Mouse (Mus musculus) liver, adult 2 months (tissue): Measurements from ENCODE around the gene Tcf25. TPM values are rescaled to one million over a fixed set of nuclear protein-coding genes. Genes with fewer than 3 reads are reported as not detected.
A peak's percentile ranks its signal among the peaks of the same experiment; 100 is the strongest.

Source experiments
- DNase-seq: peaks from one replicate; pipeline ENCODE4 v3.0.0-alpha.2; 2011; ENCODE audit warnings: low read depth, low spot score; ENCODE audit errors: extremely low read depth
- H3K27ac ChIP-seq: fragments of 200-500 bp; replicated peaks from 2 replicates; pipeline ENCODE4 v1.5.1; 2012; ENCODE audit warnings: low read depth, mild to moderate bottlenecking, control low read depth, inconsistent platforms, low read length; ENCODE audit not compliant: insufficient read depth
- H3K27me3 ChIP-seq: fragments of 200-500 bp; 2 replicates; pipeline ENCODE4 v1.6.1; 2012; ENCODE audit warnings: mild to moderate bottlenecking, moderate library complexity, low read length, inconsistent platforms; ENCODE audit not compliant: control insufficient read depth, insufficient read depth
- H3K36me3 ChIP-seq: fragments of 200-500 bp; 2 replicates; pipeline ENCODE4 v1.6.1; 2012; ENCODE audit warnings: low read length, inconsistent platforms; ENCODE audit not compliant: control insufficient read depth, insufficient read depth
- H3K4me1 ChIP-seq: fragments of 200-500 bp; 2 replicates; pipeline ENCODE4 v1.6.1; 2011; ENCODE audit warnings: low read length; ENCODE audit not compliant: control insufficient read depth, insufficient read depth
- H3K4me3 ChIP-seq: fragments of 200-500 bp; 2 replicates; pipeline ENCODE4 v1.5.1; 2011; ENCODE audit warnings: low read depth, mild to moderate bottlenecking, control low read depth, low read length, moderate library complexity; ENCODE audit not compliant: insufficient read depth
- H3K79me2 ChIP-seq: fragments of 200-500 bp; 2 replicates; pipeline ENCODE4 v1.6.1; 2012; ENCODE audit warnings: inconsistent platforms, mild to moderate bottlenecking, low read length, moderate library complexity; ENCODE audit not compliant: control insufficient read depth, insufficient read depth
- H3K9ac ChIP-seq: fragments of 200-500 bp; 2 replicates; pipeline ENCODE4 v1.6.1; 2012; ENCODE audit warnings: low read depth, mild to moderate bottlenecking, control low read depth, inconsistent platforms, low read length
- CTCF ChIP-seq: fragments of 200-500 bp; IDR thresholded peaks from 2 replicates; pipeline ENCODE4 v1.5.1; 2011; ENCODE audit warnings: low read depth, low read length, control low read depth
- POLR2A ChIP-seq: fragments of 200-500 bp; IDR thresholded peaks from 2 replicates; pipeline ENCODE4 v1.6.1; 2011; ENCODE audit warnings: low read length, control low read depth; ENCODE audit not compliant: insufficient read depth; ENCODE audit errors: extremely low read depth
- WGBS: fragments of 180-500 bp; shearing (Covaris S2); methylation state at CpG from one replicate; pipeline ENCODE4 v1.1.7; 2018; 5-methylcytosine and 5-hydroxymethylcytosine counted together
- polyA plus RNA-seq: library from polyadenylated mRNA; depleted of rRNA; stranded (reverse); fragments of >200 nt; gene quantifications from 2 replicates; pipeline ENCODE4 v1.2.3, GENCODE M21; 2012
- total RNA-seq: library from RNA; depleted of rRNA; stranded (reverse); fragments of >200 nt; gene quantifications from 2 replicates; pipeline ENCODE4 v1.2.3, GENCODE M21; 2014

Tcf25 gene
- total and polyA plus RNA-seq, 2 experiments = 86.7 to 117 TPM

DNA sequence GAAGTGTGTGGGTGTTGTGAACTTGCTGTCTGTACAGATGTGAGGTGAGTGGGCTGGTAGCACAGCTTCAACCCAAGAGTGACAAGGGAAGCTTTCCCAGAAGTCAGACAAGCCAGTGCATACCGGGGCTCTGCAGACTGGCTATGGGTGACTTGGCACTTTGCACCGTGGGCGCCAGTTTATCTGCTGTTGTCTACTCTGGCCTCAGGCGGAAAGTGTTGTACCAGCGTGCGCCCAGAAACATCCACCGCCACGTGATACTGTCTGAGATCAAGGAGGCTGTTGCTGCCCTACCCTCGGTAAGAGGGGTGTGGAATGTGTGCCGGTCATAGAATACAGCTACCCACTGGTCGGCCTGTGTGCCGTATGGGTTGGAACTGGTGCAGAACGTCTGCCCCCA, 24.8 kb downstream of the Tcf25 start:
- 94% methylated on average over 13 of the region's 13 CpGs for WGBS
- no peaks in the 10 kb centered on the region for H3K4me1 ChIP-seq

GRCm38 (mm10) chr8:123401936-123402335, 28.4 kb downstream of the Tcf25 start:
- no peak for DNase-seq
- H3K4me3 ChIP-seq = no peak overlapping the region
- H3K27ac ChIP-seq = no peak overlapping the region
- H3K4me1 ChIP-seq = no peaks in the 10 kb centered on the region
- WGBS = 93% methylated on average over 9 of the region's 9 CpGs
- peaks cover 16% of the 10 kb centered on the region for H3K36me3 ChIP-seq
- no peak overlapping the region for H3K9ac ChIP-seq
- no peak for TF ChIP-seq CTCF
- TF ChIP-seq POLR2A = no peak
- H3K27me3 ChIP-seq = no peaks in the 10 kb centered on the region
- H3K79me2 ChIP-seq = no peaks in the 10 kb centered on the region

More for the DNA sequence above, 24.8 kb downstream of the Tcf25 start:
- TF ChIP-seq POLR2A (no peak), CTCF (no peak)
- Histone ChIP-seq H3K27me3 (no peaks in the 10 kb centered on the region), H3K79me2 (no peaks in the 10 kb centered on the region), H3K9ac (no peak overlapping the region), H3K4me3 (no peak overlapping the region), H3K27ac (no peak overlapping the region), H3K36me3 (peaks cover 40% of the 10 kb centered on the region)
- DNase-seq = no peak

DNA sequence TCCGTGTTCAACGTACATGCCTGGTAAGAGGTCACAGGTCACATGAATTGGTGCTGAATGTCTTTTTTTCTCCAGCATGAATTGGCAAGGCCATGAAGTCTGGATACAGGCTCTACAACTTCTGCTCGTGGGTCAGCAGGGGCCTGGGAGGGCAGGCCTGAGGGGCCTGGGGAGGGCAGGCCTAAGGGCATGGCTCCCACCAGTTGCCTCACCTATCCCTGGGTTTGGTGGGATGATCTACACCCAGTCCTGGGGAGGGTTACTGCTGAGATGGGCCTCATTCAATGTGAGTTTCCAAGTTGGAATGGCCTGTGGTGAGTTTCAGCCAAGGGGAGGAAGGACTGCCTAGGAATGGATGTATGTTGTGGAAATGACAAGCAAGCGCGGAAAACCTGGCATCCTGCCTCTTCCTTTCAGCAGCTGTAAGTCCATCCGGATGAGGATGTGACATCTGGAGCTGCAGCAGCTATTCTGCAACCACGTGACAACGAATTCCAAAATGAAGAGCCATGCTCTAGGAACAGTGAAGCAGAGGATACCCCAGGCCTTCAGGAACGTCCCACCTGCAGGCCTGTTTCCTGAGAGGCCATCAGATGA, 29.3 kb downstream of the Tcf25 start:
- Histone ChIP-seq H3K4me1 (no peaks in the 10 kb centered on the region), H3K27ac (no peak overlapping the region), H3K36me3 (peaks cover 11% of the 10 kb centered on the region; the same call in 1 of the 2 replicates), H3K27me3 (no peaks in the 10 kb centered on the region), H3K9ac (no peak overlapping the region), H3K79me2 (no peaks in the 10 kb centered on the region), H3K4me3 (no peak overlapping the region)
- WGBS = 79% methylated on average over 9 of the region's 9 CpGs
- DNase-seq = no peak
- TF ChIP-seq POLR2A (no peak), CTCF (no peak)

DNA sequence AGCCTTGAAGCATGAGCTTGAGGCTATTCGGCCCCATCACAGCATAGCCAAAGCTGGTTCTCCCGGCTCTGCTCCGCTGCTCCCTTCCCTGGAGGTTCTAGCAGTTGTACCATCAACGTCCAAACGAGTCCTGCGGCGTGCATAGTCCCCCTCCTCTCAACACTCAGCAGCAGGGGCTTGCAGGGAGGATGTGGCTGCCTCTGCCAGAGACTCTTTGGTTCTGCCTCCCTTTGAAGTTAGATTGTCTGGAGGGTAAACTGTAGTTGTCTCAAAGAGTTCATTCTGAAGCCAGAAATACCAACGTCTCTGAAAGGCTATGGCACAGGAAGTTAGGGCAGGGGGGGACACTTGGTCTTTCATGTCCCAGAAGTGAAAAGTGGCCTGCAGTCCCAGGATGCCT, 31.0 kb downstream of the Tcf25 start:
- WGBS = 66% methylated on average over 8 of the region's 8 CpGs
- no peaks in the 10 kb centered on the region for H3K4me1 ChIP-seq
- no peaks in the 10 kb centered on the region for H3K27me3 ChIP-seq
- H3K79me2 ChIP-seq = no peaks in the 10 kb centered on the region
- H3K36me3 ChIP-seq = peaks cover 7% of the 10 kb centered on the region; the same call in 1 of the 2 replicates
- no peak overlapping the region for H3K9ac ChIP-seq
- H3K27ac ChIP-seq = no peak overlapping the region
- no peak for TF ChIP-seq CTCF
- no peak for TF ChIP-seq POLR2A
- DNase-seq = no peak
- H3K4me3 ChIP-seq = no peak overlapping the region

- TF ChIP-seq POLR2A (no peak), CTCF (peak; percentile 94)
- H3K9ac ChIP-seq = no peak within 1 kb of the TSS
- no peaks in the 10 kb centered on the region for H3K36me3 ChIP-seq
- no peak within 1 kb of the TSS for H3K4me3 ChIP-seq
- no peaks in the 10 kb centered on the region for H3K4me1 ChIP-seq
- DNase-seq = no peak
- no peak within 1 kb of the TSS for H3K27ac ChIP-seq
- H3K79me2 ChIP-seq = no peaks in the 10 kb centered on the region
- H3K27me3 ChIP-seq = peaks cover 7% of the 10 kb centered on the region
- 11% methylated on average over 4 of the region's 4 CpGs for WGBS
Measured at GRCm38 (mm10) chr8:123406786-123407185, 33.2 kb downstream of the Tcf25 start, which contains the start of gene Mc1r. TSS of gene Mc1r (plus strand) at chr8:123407107.

DNA sequence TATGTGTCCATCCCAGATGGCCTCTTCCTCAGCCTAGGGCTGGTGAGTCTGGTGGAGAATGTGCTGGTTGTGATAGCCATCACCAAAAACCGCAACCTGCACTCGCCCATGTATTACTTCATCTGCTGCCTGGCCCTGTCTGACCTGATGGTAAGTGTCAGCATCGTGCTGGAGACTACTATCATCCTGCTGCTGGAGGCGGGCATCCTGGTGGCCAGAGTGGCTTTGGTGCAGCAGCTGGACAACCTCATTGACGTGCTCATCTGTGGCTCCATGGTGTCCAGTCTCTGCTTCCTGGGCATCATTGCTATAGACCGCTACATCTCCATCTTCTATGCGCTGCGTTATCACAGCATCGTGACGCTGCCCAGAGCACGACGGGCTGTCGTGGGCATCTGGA, 34.1 kb downstream of the Tcf25 start:
- Histone ChIP-seq H3K4me3 (no peak overlapping the region), H3K27me3 (peaks cover 10% of the 10 kb centered on the region), H3K79me2 (no peaks in the 10 kb centered on the region), H3K27ac (no peak overlapping the region), H3K9ac (no peak overlapping the region), H3K4me1 (no peaks in the 10 kb centered on the region), H3K36me3 (no peaks in the 10 kb centered on the region)
- no peak for TF ChIP-seq POLR2A
- no peak for TF ChIP-seq CTCF
- 86% methylated on average over 13 of the region's 13 CpGs for WGBS
- DNase-seq = no peak
